Mouse (Mus musculus) heart, adult 2 months (tissue): ENCODE results near the gene Eif4a1. TPM values are rescaled to one million over a fixed set of nuclear protein-coding genes. Genes with fewer than 3 reads are reported as not detected.
A peak's percentile ranks its signal among the peaks of the same experiment; 100 is the strongest.

Experiments used
- DNase-seq, 2 experiments: peaks; one replicate each; pipeline ENCODE4 v3.0.0; 2021
- H3K27ac ChIP-seq: fragments of 200-600 bp; 2 replicates; pipeline ENCODE4 v1.8.1; 2022
- H3K27me3 ChIP-seq: fragments of 200-500 bp; 2 replicates; pipeline ENCODE4 v1.6.1; 2012; ENCODE audit warnings: mild to moderate bottlenecking, low read length, inconsistent platforms, mixed read lengths; ENCODE audit not compliant: control insufficient read depth, insufficient read depth
- H3K36me3 ChIP-seq: fragments of 200-500 bp; 2 replicates; pipeline ENCODE4 v1.6.1; 2012; ENCODE audit warnings: low read length, inconsistent platforms; ENCODE audit not compliant: control insufficient read depth, insufficient read depth
- H3K4me1 ChIP-seq: fragments of 200-500 bp; 2 replicates; pipeline ENCODE4 v1.6.1; 2011; ENCODE audit warnings: low read length; ENCODE audit not compliant: control insufficient read depth, insufficient read depth
- H3K4me3 ChIP-seq: fragments of 200-600 bp; 2 replicates; pipeline ENCODE4 v1.8.1; 2022
- H3K79me2 ChIP-seq: fragments of 200-500 bp; replicated peaks from 2 replicates; pipeline ENCODE4 v1.6.1; 2012; ENCODE audit warnings: mild to moderate bottlenecking, inconsistent platforms, low read length, moderate library complexity, mixed read lengths; ENCODE audit not compliant: control insufficient read depth, insufficient read depth
- H3K9ac ChIP-seq: fragments of 200-500 bp; 2 replicates; pipeline ENCODE4 v1.6.1; 2012; ENCODE audit warnings: low read depth, mild to moderate bottlenecking, control low read depth, inconsistent platforms, low read length, mixed read lengths
- CTCF ChIP-seq: fragments of 200-600 bp; IDR thresholded peaks from 2 replicates; pipeline ENCODE4 v1.8.1; 2022; ENCODE audit warnings: antibody characterized with exemption, mild to moderate bottlenecking, moderate library complexity
- EP300 ChIP-seq: fragments of 200-500 bp; IDR thresholded peaks from 2 replicates; pipeline ENCODE4 v1.6.1; 2011; ENCODE audit warnings: low read depth, low read length, control low read depth; ENCODE audit not compliant: insufficient read depth
- POLR2A ChIP-seq: fragments of 200-500 bp; IDR thresholded peaks from 2 replicates; pipeline ENCODE4 v1.6.1; 2011; ENCODE audit warnings: mild to moderate bottlenecking, low read depth, low read length, control low read depth; ENCODE audit not compliant: insufficient read depth
- WGBS: fragments of 180-500 bp; shearing (Covaris S2); methylation state at CpG from one replicate; pipeline ENCODE4 v1.1.7; 2018; 5-methylcytosine and 5-hydroxymethylcytosine counted together
- intact Hi-C: fragments of 180-260 bp; cut with DNase I; formaldehyde crosslinking; loops from one replicate; pipeline ENCODE4 v1.15.1; 2025
- long read RNA-seq: library from polyadenylated mRNA; stranded (forward); transcript quantifications from one replicate; pipeline ENCODE4 v2.0.0, GENCODE M21; 2021
- polyA plus RNA-seq: library from polyadenylated mRNA; depleted of rRNA; stranded (reverse); fragments of >200 nt; gene quantifications from 2 replicates; pipeline ENCODE4 v1.2.3, GENCODE M21; 2012; rRNA removed
- total RNA-seq, 2 experiments: library from RNA; stranded (reverse); gene quantifications; 2 replicates each; pipeline ENCODE4 v1.2.3; 2021

The Eif4a1 gene
- total RNA-seq: 100 to 1,000 TPM; 173 to 198 TPM
- polyA plus RNA-seq: 147 and 250 TPM in 2 replicates
- long read RNA-seq, transcript Eif4a1-213 (11 exons, 1,774 nt): major isoform, 65 of 74 reads
- long read RNA-seq, partial matches to known transcripts: 4 of 74 reads
- long read RNA-seq, other reads (novel, unspliced or antisense): 5 of 74 reads

DNA sequence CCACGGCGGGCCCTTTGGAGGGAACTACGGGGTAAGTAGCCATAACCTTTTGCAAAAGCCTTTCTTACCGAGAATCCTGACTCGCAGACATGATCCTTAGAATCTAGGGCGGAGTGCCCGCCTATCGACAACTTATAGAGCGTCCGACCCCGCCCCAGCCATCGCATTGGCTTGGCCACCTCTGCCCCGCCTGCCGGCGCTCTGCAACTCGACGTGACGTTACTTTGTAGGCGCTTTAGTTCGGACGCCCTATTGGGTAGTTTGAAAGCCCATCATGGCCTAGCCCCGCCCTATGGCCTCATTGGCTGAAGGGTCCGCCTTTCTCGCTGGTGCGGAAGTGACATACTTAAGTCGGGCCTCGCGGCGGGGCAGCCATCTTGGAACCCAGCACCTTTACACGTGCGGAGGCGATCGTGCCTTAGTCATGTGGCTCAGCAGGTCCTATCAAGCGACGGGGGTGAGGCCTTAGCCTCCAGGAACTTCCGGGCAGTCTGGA is at the start of gene Eif4a1:
TSS of gene Eif4a1 (minus strand) at position 213 of the 496 bp plus-strand sequence.
- peak within 1 kb of the TSS; percentile 92 for H3K9ac ChIP-seq
- peaks cover 5% of the 10 kb centered on the region for H3K4me1 ChIP-seq
- TF ChIP-seq EP300: peak; percentile 43
- TF ChIP-seq CTCF: 0 out of 2 replicates have a peak, but pooled peaks have one; percentile 13
- peak; percentile 99 for TF ChIP-seq POLR2A
- H3K27me3 ChIP-seq: no peaks in the 10 kb centered on the region
- peak within 1 kb of the TSS; percentile 95 for H3K27ac ChIP-seq
- under 1% methylated on average over 36 of the region's 36 CpGs for WGBS
- intact Hi-C loops: loop anchor here (1.0 kb wide), 1 partner anchor 9 kb away; no protein-coding TSS in a partner anchor
- DNase-seq: peak; percentile 100
- peak within 1 kb of the TSS; percentile 85 for H3K4me3 ChIP-seq
- peaks cover 18% of the 10 kb centered on the region for H3K36me3 ChIP-seq
- no peaks in the 10 kb centered on the region for H3K79me2 ChIP-seq

DNA sequence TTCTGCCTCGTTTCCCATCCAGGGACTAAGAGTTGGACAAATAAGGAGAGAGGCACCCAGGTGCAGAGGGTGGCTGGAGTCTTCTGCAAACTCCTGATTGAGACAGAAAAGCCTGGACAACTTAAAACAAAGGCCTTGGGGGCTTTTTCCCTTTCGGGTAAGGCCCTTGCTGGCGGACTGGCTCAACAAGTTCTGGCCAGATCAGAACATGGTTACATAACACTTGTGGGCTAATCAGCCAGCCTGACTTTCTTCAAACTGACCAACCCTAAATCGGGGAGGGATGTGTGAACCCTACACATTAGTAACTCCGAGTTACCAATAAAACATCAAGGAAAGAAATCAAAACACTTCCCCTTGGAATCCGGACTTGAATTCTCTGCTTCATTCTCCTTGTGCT is 48.6 kb upstream of the Eif4a1 start:
- intact Hi-C loops: no loop called here
- no peak overlapping the region for H3K9ac ChIP-seq
- no peaks in the 10 kb centered on the region for H3K4me1 ChIP-seq
- no peak overlapping the region for H3K27ac ChIP-seq
- no peak for TF ChIP-seq CTCF
- no peak for TF ChIP-seq POLR2A
- TF ChIP-seq EP300: no peak
- no peak for DNase-seq
- H3K4me3 ChIP-seq: no peak overlapping the region
- H3K79me2 ChIP-seq: no peaks in the 10 kb centered on the region
- no peaks in the 10 kb centered on the region for H3K27me3 ChIP-seq
- H3K36me3 ChIP-seq: no peaks in the 10 kb centered on the region
- WGBS: 77% methylated on average over 6 of the region's 6 CpGs

DNA sequence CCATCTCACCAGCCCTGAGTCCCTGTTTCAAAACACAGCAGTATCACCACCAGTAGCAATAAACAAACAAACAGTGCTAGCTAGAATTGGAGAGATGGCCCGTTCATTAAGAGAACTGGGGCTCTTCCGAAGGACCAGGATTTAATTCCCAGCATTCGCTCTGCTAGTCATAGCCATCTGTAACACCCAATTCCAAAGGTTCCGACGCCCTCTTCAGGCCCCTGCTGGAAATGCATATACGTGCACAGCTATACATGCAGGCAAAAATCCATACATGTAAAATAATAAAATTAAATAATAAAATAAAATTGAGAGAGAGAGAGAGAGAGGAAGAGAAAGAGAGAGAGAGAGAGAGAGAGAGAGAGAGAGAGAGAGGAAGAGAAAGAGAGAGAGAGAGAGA is 47.2 kb upstream of the Eif4a1 start:
- Histone ChIP-seq H3K27ac (no peak overlapping the region), H3K27me3 (no peaks in the 10 kb centered on the region), H3K4me1 (no peaks in the 10 kb centered on the region; the same call in 1 of the 2 replicates), H3K79me2 (no peaks in the 10 kb centered on the region), H3K36me3 (no peaks in the 10 kb centered on the region), H3K4me3 (no peak overlapping the region), H3K9ac (no peak overlapping the region)
- no peak for TF ChIP-seq POLR2A
- TF ChIP-seq CTCF: peak; percentile 32
- no peak for TF ChIP-seq EP300
- WGBS: 69% methylated on average over 6 of the region's 6 CpGs
- no peak for DNase-seq
- intact Hi-C loops: no loop called here

DNA sequence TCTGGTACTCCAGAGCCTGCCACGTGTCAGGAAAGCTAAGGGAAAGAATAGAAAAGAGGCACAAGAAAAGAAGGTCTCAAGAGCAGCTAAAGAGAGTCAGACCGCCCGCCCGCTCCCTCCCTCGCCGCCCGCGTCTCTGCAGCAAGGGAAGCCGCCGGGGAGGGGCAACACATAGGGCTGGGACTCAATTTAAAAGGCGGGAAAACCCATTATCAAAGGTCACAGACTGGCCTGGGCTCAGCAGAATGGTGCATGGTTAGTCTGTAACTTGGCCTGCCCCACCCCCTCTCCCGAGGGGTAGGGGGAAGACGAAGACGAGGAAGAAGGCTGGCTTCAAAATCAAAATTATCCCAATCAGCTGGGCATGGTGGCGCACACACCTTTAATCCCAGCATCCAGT is 46.4 kb upstream of the Eif4a1 start:
- DNase-seq: no peak
- no peak overlapping the region for H3K4me3 ChIP-seq

DNA sequence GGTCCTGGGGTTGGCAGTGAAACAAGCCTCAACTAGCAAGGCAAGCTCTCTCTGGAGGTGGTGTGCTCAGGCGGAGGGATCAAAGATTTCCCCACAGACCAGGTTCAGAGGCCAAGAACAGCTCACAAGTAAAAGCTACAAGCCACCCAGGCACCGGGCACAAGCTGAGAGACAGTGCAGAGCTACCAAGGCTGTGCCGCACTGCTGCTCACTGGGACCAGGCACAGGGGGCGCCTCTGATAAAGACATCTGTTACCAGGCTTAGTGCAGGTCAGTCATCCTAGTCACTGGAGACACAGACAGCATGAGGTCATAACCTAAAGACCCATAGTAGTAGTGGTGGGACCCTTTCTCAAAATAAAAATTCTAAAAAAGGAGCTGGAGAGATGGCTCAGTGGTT is 44.7 kb upstream of the Eif4a1 start:
- no peak overlapping the region for H3K27ac ChIP-seq
- H3K79me2 ChIP-seq: no peaks in the 10 kb centered on the region
- DNase-seq: no peak
- no peaks in the 10 kb centered on the region for H3K27me3 ChIP-seq
- WGBS: 78% methylated on average over 4 of the region's 4 CpGs
- H3K4me3 ChIP-seq: no peak overlapping the region
- intact Hi-C loops: no loop called here
- TF ChIP-seq EP300 (no peak), POLR2A (no peak), CTCF (no peak)
- H3K9ac ChIP-seq: no peak overlapping the region
- H3K4me1 ChIP-seq: no peaks in the 10 kb centered on the region; the same call in 1 of the 2 replicates
- H3K36me3 ChIP-seq: no peaks in the 10 kb centered on the region

More for the DNA sequence above, 46.4 kb upstream of the Eif4a1 start:
- no peaks in the 10 kb centered on the region for H3K36me3 ChIP-seq
- WGBS: 47% methylated on average over 15 of the region's 15 CpGs
- H3K27ac ChIP-seq: no peak overlapping the region
- TF ChIP-seq EP300 (no peak), CTCF (no peak), POLR2A (no peak)
- intact Hi-C loops: no loop called here
- H3K9ac ChIP-seq: no peak overlapping the region
- no peaks in the 10 kb centered on the region for H3K79me2 ChIP-seq
- H3K4me1 ChIP-seq: no peaks in the 10 kb centered on the region; the same call in 1 of the 2 replicates
- H3K27me3 ChIP-seq: no peaks in the 10 kb centered on the region

DNA sequence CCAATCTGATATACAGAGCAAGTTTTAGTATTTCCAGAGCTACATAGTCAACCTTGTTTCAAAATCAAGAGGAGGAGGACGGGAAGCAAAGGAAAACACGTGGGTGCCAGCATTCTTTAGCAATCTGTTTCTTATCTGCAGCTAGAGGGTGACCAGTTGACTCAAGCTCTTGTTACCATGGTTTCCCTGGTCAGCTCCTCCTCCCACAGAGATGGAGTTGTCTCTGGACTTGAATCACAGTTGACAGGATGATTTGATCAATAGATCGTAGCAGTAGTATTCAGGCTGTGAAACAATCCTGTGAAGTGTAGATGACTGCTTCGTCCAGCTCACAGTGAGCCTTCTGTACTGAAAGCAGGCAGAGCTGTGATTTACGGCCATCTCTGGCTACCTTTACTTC is 43.7 kb upstream of the Eif4a1 start:
- Histone ChIP-seq H3K79me2 (no peaks in the 10 kb centered on the region), H3K27ac (no peak overlapping the region), H3K36me3 (no peaks in the 10 kb centered on the region), H3K9ac (no peak overlapping the region), H3K4me3 (no peak overlapping the region), H3K4me1 (no peaks in the 10 kb centered on the region; the same call in 1 of the 2 replicates), H3K27me3 (no peaks in the 10 kb centered on the region)
- 28% methylated on average over 5 of the region's 5 CpGs for WGBS
- intact Hi-C loops: loop anchor here (2.0 kb wide), 1 partner anchor 33 kb away; the partner anchor contains the start of gene Senp3
- DNase-seq: peak in 1 of 2 experiments; percentile 38
- no peak for TF ChIP-seq EP300
